Mouse (Mus musculus) heart, adult 2 months (tissue): ENCODE data around the gene Atg5.

Source experiments
- CTCF ChIP-seq: fragments of 200-600 bp; IDR thresholded peaks from 2 replicates; pipeline ENCODE4 v1.8.1; 2022; ENCODE audit warnings: antibody characterized with exemption, mild to moderate bottlenecking, moderate library complexity
- POLR2A ChIP-seq: fragments of 200-500 bp; IDR thresholded peaks from 2 replicates; pipeline ENCODE4 v1.6.1; 2011; ENCODE audit warnings: mild to moderate bottlenecking, low read depth, low read length, control low read depth; ENCODE audit not compliant: insufficient read depth

DNA sequence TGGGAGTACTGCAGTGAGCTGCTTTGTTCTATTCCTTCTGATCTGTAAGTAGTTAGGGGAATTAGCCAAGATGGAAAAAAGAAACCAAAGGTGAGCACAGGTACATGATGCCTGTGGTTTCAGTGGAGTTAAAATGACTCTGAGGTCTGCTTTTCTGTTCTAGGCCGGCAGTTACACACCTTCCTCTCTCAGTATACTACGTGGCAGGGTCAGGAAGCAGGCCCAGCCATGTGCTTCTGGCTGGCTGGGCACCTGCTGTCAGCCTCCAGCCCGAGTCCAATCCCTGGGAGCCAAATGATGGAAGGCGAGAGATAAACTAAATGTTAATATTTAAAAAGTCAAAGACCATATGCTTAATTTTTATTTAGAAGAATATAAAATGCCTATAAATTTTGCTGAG, 85.3 kb downstream of the Atg5 start:
- TF ChIP-seq CTCF (no peak), POLR2A (no peak)
